Mouse (Mus musculus) embryonic facial prominence, embryonic 15.5 days (tissue): ENCODE data around the gene Ehd1. TPM values are rescaled to one million over a fixed set of nuclear protein-coding genes. Genes with fewer than 3 reads are reported as not detected.
"Not testable (repeated sequence)": the region's sequence is repeated elsewhere in the genome, so short reads cannot be mapped to it uniquely, and the experiment has no call there.

Experiments
- ATAC-seq: fragments of 200-750 bp; cut with Nextera tagmentation; 2 replicates; pipeline ENCODE4 v1.8.0; 2017; ENCODE audit warnings: low read depth, moderate TSS enrichment; ENCODE audit not compliant: insufficient number of reproducible peaks, low FRiP score, low TSS enrichment
- H3K27ac ChIP-seq: fragments of 300-500 bp; sonication (generic); replicated peaks from 2 replicates; pipeline ENCODE4 v1.5.1; 2015; ENCODE audit warnings: mild to moderate bottlenecking, inconsistent platforms
- H3K27me3 ChIP-seq: fragments of 300-500 bp; sonication (generic); 2 replicates; pipeline ENCODE4 v1.6.1; 2015; ENCODE audit warnings: inconsistent platforms
- H3K36me3 ChIP-seq: fragments of 300-500 bp; sonication (generic); 2 replicates; pipeline ENCODE4 v1.6.1; 2015; ENCODE audit warnings: mild to moderate bottlenecking, inconsistent platforms
- H3K4me1 ChIP-seq: fragments of 300-500 bp; sonication (generic); 2 replicates; pipeline ENCODE4 v1.6.1; 2015; ENCODE audit warnings: inconsistent platforms
- H3K4me2 ChIP-seq: fragments of 300-500 bp; sonication (generic); replicated peaks from 2 replicates; pipeline ENCODE4 v1.6.1; 2015; ENCODE audit warnings: mild to moderate bottlenecking, inconsistent platforms
- H3K4me3 ChIP-seq: fragments of 300-500 bp; sonication (generic); replicated peaks from 2 replicates; pipeline ENCODE4 v1.5.1; 2015; ENCODE audit warnings: mild to moderate bottlenecking, inconsistent platforms
- H3K9ac ChIP-seq: fragments of 300-500 bp; sonication (generic); 2 replicates; pipeline ENCODE4 v1.6.1; 2015; ENCODE audit warnings: inconsistent platforms
- H3K9me3 ChIP-seq: fragments of 300-500 bp; sonication (generic); replicated peaks from 2 replicates; pipeline ENCODE4 v1.6.1; 2016; ENCODE audit warnings: inconsistent platforms
- WGBS: fragments of 180-500 bp; shearing (Covaris S2); methylation state at CpG from one replicate; pipeline ENCODE4 v1.1.7; 2015; 5-methylcytosine and 5-hydroxymethylcytosine counted together
- polyA plus RNA-seq: library from polyadenylated mRNA; unstranded; fragments of >200 nt; fragmentation: Nextera tagmentation; extraction: Ambion mirVana; gene quantifications from 2 replicates; pipeline ENCODE4 v1.2.1, GENCODE M21; 2015

The Ehd1 gene
- polyA plus RNA-seq, 1 experiment from 2014 or later: 77.2 TPM

GRCm38 (mm10) chr19:6304787-6305516 lies 28.4 kb downstream of the Ehd1 start:
- no peaks in the 10 kb centered on the region for H3K9me3 ChIP-seq
- 0 out of 2 replicates have a peak overlapping the region, but pooled peaks have one; percentile 28 for H3K27ac ChIP-seq
- 25% methylated on average over 5 of the region's 5 CpGs for WGBS
- no peaks in the 10 kb centered on the region for H3K27me3 ChIP-seq
- ATAC-seq: peak; percentile 53; the same call in 1 of the 2 replicates
- H3K4me2 ChIP-seq: no peak overlapping the region
- peaks cover 47% of the 10 kb centered on the region for H3K4me1 ChIP-seq
- no peak overlapping the region for H3K9ac ChIP-seq
- no peaks in the 10 kb centered on the region for H3K36me3 ChIP-seq
- H3K4me3 ChIP-seq: no peak overlapping the region

- H3K4me2 ChIP-seq: peak overlapping the region; percentile 65
- peak overlapping the region; percentile 50 for H3K9ac ChIP-seq
- H3K4me1 ChIP-seq: peaks cover 41% of the 10 kb centered on the region
- H3K4me3 ChIP-seq: peak overlapping the region; percentile 72
- no peaks in the 10 kb centered on the region for H3K9me3 ChIP-seq
- peak overlapping the region; percentile 85 for H3K27ac ChIP-seq
- peaks cover 4% of the 10 kb centered on the region for H3K36me3 ChIP-seq
- no peak for ATAC-seq
- H3K27me3 ChIP-seq: no peaks in the 10 kb centered on the region
- WGBS: 49% methylated on average over 8 of the region's 8 CpGs
Measured at GRCm38 (mm10) chr19:6305517-6306115, 29.1 kb downstream of the Ehd1 start.

DNA sequence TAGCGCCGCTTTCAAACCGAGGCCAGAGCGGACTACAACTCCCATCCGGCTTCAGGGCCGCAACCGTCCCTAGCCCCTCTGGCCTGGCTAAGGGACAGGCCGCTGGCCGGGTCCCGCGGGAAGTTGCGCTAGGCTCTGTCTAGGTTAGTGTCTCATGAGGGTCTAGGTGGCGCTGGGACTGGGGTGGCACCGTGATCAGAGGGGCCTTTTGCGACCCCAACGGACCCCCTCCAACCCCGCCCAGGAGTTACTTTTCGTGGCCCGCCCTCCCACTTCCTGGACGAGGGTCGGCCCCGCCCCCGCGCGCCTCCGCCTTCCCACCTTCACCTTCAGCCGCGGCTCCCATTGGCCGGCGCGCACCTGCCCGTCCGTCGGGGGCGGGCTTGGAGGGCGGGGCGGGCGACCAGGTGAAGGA lies 29.6 kb downstream of the Ehd1 start, which contains the start of gene Cdc42bpg:
Gene Cdc42bpg (plus strand): TSS at position 320 of the 415 bp plus-strand sequence.
- H3K9me3 ChIP-seq: no peaks in the 10 kb centered on the region
- peak within 1 kb of the TSS; percentile 50 for H3K9ac ChIP-seq
- peak within 1 kb of the TSS; percentile 72 for H3K4me3 ChIP-seq
- peak; percentile 75 for ATAC-seq
- peaks cover 37% of the 10 kb centered on the region for H3K4me1 ChIP-seq
- no peaks in the 10 kb centered on the region for H3K27me3 ChIP-seq
- H3K27ac ChIP-seq: peak within 1 kb of the TSS; percentile 85
- WGBS: 1% methylated on average over 36 of the region's 38 CpGs
- peaks cover 10% of the 10 kb centered on the region for H3K36me3 ChIP-seq
- peak within 1 kb of the TSS; percentile 65 for H3K4me2 ChIP-seq

- H3K4me2 ChIP-seq: peak overlapping the region; percentile 65
- 0% methylated on average over 26 of the region's 34 CpGs for WGBS
- H3K27me3 ChIP-seq: no peaks in the 10 kb centered on the region
- ATAC-seq: peak; percentile 65
- H3K27ac ChIP-seq: peak overlapping the region; percentile 85
- H3K9ac ChIP-seq: peak overlapping the region; percentile 50
- peak overlapping the region; percentile 72 for H3K4me3 ChIP-seq
- peaks cover 37% of the 10 kb centered on the region for H3K4me1 ChIP-seq
- H3K36me3 ChIP-seq: peaks cover 14% of the 10 kb centered on the region
- H3K9me3 ChIP-seq: no peaks in the 10 kb centered on the region
Measured at GRCm38 (mm10) chr19:6306586-6306985, 30.1 kb downstream of the Ehd1 start.

DNA sequence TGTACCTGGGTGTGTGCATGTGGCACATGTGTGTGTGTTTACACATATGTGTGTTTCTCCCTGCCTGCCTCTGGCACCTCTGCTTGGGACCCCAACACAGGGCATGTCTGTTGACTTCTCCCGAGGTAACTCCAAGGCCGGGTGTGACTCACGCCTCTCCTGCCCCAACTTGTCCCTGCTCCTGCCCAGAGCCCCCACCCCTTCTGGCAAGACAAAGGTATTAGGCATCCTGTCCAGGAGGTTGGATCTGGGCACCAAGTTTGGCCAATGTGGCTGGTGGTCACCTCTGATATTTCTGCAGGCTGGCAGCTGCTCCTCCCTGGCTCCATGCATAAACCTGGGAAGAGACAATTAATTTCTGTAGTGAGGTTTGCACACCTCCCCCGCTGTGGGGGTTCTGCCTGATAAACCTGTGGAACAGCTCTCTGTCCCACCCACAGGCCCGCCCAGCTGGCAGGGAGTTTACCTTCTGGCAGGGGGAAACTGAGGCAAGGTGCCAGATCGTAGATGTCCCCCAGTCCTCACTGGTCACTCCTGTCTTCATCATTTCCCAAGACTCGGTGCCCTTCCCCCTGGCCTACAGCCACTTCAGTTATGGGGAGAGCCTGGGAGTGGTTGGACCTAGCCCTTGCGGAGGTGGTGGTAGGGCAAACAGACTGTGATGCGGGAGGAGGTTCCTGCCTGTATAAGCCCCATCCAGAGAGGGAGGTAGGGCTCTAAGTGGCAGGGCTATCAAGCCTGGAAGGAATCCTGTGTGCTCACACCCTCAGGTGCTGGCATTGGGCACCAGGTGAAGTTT lies 31.4 kb downstream of the Ehd1 start:
- WGBS: 67% methylated on average over 9 of the region's 9 CpGs
- Histone ChIP-seq H3K4me3 (peak overlapping the region; percentile 72), H3K9me3 (no peaks in the 10 kb centered on the region), H3K4me2 (peak overlapping the region; percentile 65), H3K27ac (peak overlapping the region; percentile 85), H3K9ac (no peak overlapping the region), H3K36me3 (peaks cover 26% of the 10 kb centered on the region), H3K27me3 (no peaks in the 10 kb centered on the region), H3K4me1 (peaks cover 30% of the 10 kb centered on the region)
- no peak for ATAC-seq

GRCm38 (mm10) chr19:6310181-6310580 lies 33.7 kb downstream of the Ehd1 start:
- Histone ChIP-seq H3K4me2 (no peak overlapping the region), H3K36me3 (peaks cover 49% of the 10 kb centered on the region), H3K9ac (no peak overlapping the region), H3K9me3 (no peaks in the 10 kb centered on the region), H3K4me1 (peaks cover 28% of the 10 kb centered on the region), H3K27me3 (no peaks in the 10 kb centered on the region), H3K27ac (no peak overlapping the region), H3K4me3 (no peak overlapping the region)
- ATAC-seq: no peak
- WGBS: 89% methylated on average over 5 of the region's 5 CpGs

- not testable (repeated sequence) for H3K27ac ChIP-seq, H3K4me2 ChIP-seq, H3K27me3 ChIP-seq, H3K4me3 ChIP-seq, ATAC-seq, H3K9me3 ChIP-seq, H3K9ac ChIP-seq
- 81% methylated on average over 3 of the region's 3 CpGs for WGBS
- H3K4me1 ChIP-seq: peaks cover 19% of the 10 kb centered on the region
- peaks cover 65% of the 10 kb centered on the region for H3K36me3 ChIP-seq
Measured at GRCm38 (mm10) chr19:6311783-6312182, 35.3 kb downstream of the Ehd1 start.

DNA sequence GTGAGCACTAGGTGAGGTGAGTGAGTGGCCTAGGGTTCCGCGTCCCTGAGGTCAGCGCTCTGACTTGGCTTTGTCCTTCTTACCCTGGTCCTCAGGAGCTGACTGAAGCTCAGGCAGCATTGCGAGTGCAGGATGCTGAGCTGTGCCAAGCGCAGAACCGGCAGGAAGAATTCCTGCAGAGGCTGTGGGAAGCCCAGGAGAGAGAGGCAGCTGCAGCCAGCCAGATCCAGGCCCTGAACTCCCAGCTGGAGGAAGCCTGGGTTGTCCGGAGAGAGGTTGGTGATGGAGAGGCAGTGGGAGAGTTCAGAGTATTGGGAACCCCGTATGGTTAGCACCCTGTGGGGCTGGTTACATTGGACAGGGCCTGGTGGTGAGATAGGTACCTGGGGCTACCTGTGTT lies 37.3 kb downstream of the Ehd1 start:
- Histone ChIP-seq H3K27ac (no peak overlapping the region), H3K9me3 (no peaks in the 10 kb centered on the region), H3K4me3 (no peak overlapping the region), H3K4me2 (no peak overlapping the region), H3K27me3 (no peaks in the 10 kb centered on the region), H3K4me1 (peaks cover 4% of the 10 kb centered on the region), H3K9ac (no peak overlapping the region), H3K36me3 (peaks cover 85% of the 10 kb centered on the region)
- WGBS: 85% methylated on average over 8 of the region's 8 CpGs
- ATAC-seq: no peak

GRCm38 (mm10) chr19:6314513-6314912 lies 38.0 kb downstream of the Ehd1 start:
- no peak overlapping the region for H3K27ac ChIP-seq

DNA sequence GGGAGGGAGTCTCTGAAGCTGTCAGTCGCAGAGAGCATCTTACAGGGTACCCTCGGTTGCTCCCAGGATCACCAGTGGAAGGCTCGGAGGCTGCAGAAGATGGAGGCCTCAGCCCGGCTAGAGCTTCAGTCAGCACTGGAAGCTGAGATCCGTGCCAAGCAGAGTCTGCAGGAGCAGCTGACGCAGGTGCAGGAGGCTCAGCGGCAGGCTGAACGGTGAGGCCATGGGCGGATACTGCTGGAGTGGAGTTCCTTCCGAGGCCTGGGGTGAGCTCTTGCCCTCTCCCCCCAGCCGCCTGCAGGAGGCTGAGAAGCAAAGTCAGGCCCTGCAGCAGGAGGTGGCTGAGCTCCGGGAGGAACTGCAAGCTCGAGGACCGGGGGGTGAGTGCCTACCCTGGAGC lies 39.0 kb downstream of the Ehd1 start:
- no peak overlapping the region for H3K27ac ChIP-seq
- H3K9ac ChIP-seq: no peak overlapping the region
- no peaks in the 10 kb centered on the region for H3K9me3 ChIP-seq
- H3K27me3 ChIP-seq: no peaks in the 10 kb centered on the region
- H3K36me3 ChIP-seq: peaks cover 99% of the 10 kb centered on the region
- H3K4me1 ChIP-seq: no peaks in the 10 kb centered on the region
- H3K4me2 ChIP-seq: no peak overlapping the region
- WGBS: 67% methylated on average over 14 of the region's 14 CpGs
- no peak overlapping the region for H3K4me3 ChIP-seq
- ATAC-seq: no peak

More at GRCm38 (mm10) chr19:6314513-6314912, 38.0 kb downstream of the Ehd1 start:
- peaks cover 92% of the 10 kb centered on the region for H3K36me3 ChIP-seq
- no peaks in the 10 kb centered on the region for H3K9me3 ChIP-seq
- H3K4me2 ChIP-seq: no peak overlapping the region
- no peak for ATAC-seq
- H3K9ac ChIP-seq: no peak overlapping the region
- WGBS: 73% methylated on average over 8 of the region's 8 CpGs
- H3K27me3 ChIP-seq: no peaks in the 10 kb centered on the region
- H3K4me1 ChIP-seq: no peaks in the 10 kb centered on the region
- no peak overlapping the region for H3K4me3 ChIP-seq

DNA sequence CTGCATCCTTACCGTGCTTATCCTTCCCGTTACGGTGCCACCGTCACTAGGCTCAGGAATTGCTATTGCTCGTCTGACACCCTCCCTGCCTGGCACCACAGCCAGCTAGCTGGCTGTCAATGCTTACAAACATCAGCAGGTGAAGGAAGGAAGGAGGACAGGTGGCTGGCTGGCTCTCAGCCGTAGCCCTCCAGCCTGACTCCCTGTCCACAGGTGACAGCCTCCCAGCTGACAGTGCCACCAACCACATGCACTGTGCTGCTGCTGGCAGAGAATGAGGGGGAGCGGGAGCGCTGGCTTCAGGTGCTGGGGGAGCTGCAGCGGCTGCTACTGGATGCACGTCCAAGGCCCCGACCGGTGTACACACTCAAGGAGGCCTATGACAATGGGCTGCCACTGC lies 41.6 kb downstream of the Ehd1 start:
- peaks cover 10% of the 10 kb centered on the region; the same call in 1 of the 2 replicates for H3K4me1 ChIP-seq
- H3K27ac ChIP-seq: no peak overlapping the region
- ATAC-seq: no peak
- no peak overlapping the region for H3K4me3 ChIP-seq
- peaks cover 89% of the 10 kb centered on the region for H3K36me3 ChIP-seq
- WGBS: 93% methylated on average over 12 of the region's 12 CpGs
- H3K27me3 ChIP-seq: no peaks in the 10 kb centered on the region
- no peaks in the 10 kb centered on the region for H3K9me3 ChIP-seq
- no peak overlapping the region for H3K9ac ChIP-seq
- H3K4me2 ChIP-seq: no peak overlapping the region
